Mouse (Mus musculus): ENCODE results near the gene Nceh1.

DNA sequence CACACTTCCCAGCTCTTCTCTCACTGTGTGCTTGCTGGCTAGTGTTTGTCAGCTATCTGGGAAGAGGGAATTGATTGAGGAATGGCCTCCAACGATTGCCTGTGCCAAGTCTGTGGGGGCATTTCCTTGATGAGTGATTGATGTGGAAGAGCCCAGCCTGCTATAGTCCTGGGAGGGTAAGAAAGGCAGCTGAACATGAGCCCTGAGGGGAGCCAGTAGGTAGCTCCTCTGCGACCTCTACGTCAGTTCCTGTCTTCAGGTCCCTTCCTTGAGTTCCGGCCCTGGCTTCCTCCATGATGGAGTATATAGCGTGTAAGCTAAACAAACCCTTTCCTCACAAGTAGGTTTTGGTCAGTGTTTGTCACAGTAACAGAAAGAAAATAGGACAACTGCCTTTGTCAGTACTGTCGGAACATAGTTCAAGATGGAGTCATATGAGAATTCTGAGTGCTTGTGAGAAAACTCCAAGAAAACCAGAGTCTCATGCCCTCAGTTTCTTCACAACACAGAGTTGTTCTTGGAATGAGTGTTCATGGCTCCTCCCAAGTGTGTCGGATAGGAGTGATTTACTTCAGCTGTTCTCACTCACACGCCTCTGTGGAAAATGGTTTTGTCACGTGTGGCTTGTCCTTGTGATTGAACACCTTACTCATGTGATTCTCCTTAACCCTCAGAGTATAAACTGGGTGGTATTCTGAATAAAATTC, 22.9 kb downstream of the Nceh1 start:
- no peak for TF ChIP-seq CTCF (IDR thresholded peaks at IDR 0.05; ENCODE audit: borderline replicate concordance, insufficient read depth, low read depth, low read length)
- no peak for TF ChIP-seq POLR2A (IDR thresholded peaks at IDR 0.05; ENCODE audit: borderline replicate concordance, insufficient read depth, low read length)

Data from cerebellum, adult 2 months (tissue).